Mouse (Mus musculus): ENCODE measurements at regions not wholly inside any gene's neighbourhood (a gene's known extent, or its start where the extent isn't known, plus 50 kb on each side); places are given as distances from the start of the nearest gene placed in this dataset.
A peak's percentile ranks its signal among the peaks of the same experiment; 100 is the strongest.

DNA sequence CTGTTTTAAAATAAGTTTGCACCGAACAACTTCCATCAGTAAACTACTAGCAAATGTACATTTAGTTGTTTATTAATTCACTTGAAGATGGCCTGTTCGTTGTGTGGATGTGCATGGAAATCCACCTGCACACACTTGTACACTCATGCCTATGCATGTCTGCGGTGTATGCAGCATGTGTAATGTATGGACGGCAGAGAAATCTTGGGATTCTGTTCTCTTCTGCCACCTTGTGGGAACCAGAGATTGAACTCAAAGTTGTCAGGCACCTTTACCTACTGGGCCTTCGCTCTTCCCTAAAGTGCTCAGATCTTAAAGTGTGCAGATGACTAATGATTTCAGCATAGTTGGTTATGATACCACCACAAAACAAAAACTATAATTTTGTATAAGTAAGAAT, 137.4 kb downstream of the Kitl start:
- DNase-seq (ENCODE audit: low spot score), result peak; percentile 69

DNA sequence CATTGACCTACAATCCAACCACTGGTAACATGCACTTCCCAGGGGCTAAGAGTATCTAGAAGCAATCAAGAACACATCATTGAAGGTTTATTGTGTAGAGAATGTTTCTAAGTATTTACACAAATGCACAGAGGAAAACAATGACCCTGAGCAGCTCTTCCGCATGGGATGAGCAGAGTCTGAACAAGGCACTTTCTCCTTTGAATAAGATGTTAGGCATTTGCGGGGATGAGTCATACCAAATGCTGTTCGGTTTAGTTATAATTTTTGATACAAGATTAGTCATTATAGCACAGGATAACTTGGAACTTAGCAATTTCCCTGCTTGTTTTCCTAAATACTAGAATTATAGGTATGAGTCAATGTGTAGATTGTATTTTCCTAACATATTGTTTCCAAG, 137.9 kb downstream of the Kitl start:
- no peak for DNase-seq (ENCODE audit: low spot score)

DNA sequence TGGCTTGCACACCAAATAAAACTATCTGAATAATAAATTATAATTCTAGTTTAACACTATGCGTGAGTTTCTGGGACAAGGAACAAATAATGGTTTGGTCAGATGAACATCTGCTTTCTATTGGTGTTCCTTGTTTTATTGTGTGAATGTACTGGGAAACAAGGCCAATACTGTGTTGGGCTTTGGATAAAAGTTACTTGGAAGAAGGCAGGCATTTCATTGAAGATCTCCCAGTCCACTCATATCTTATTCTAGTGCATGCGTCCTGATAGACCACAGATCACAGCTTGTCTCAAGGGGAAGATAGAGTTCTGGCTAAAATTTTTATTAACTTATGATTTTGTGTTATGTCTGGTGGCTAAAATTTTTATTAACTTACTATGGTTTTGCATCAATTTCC, 140.1 kb downstream of the Kitl start:
- DNase-seq (ENCODE audit: low spot score), result no peak

DNA sequence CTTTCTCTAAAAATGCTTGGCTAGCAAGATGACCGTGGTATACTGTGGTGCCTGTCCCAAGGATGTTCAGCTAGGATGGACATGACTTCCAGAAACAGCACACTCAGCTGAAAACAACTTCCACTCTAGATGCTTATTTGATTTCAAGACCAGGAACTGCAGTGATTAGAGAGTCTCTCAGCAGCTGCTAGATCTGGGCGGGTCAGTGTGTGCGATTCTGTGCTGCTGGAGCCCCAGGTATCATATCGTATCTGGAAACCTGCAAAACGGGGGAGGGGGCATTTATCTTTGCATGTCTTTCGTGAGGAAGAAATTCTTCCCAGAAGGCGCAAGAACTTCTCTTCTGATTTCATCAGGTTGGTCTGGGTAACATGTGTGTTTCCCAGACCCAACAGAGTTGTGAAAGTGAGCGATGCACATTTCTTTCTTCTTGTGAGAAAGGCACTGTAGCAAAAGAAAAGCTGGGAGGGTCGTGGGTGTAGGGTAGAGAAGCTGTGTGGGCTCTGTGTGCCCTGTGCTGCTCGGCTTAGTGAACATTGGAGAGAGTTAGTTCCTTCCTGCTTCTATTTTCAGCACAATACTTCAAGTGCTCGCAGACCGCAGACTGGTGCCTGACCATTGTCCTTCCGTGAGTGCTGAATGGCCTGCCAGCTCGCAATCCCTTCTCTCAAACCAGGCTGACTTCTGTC, 144.6 kb downstream of the Kitl start:
- no peak for DNase-seq (ENCODE audit: low spot score)

DNA sequence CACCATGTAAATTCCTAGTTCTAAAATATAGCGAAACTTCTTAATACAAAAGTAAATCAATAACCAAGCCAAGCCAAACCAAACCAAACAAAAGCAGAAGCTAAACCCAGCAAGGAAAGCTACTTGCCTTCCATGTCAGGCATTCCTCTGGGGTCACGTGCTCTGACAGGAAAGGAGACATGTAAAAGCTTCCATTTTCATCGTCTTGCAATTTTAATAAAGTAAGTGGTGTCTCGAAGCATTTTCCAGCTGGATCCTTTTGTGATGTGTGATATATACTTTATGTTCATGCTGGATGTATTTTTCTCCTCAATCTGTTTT, 145.1 kb downstream of the Kitl start:
- no peak for DNase-seq (ENCODE audit: low spot score)

DNA sequence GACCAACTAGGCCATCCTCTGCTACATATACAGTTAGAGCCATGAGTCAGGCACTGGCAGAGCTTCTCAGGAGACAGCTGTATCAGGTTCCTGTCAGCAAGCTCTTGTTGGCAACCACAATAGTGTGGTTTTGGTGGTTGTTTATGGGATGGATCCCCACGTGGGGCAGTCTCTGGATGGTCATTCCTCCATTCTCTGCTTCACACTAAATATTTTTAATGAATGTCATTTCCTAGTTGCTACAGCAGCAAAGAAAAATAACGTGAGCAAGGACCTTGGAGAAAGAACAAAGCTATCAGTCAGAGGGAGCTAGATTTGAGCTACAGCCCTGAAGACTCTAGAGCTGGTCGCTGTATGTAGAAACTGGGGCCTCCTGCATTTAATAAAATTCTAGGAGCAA, 145.7 kb downstream of the Kitl start:
- DNase-seq (ENCODE audit: low spot score), result no peak

DNA sequence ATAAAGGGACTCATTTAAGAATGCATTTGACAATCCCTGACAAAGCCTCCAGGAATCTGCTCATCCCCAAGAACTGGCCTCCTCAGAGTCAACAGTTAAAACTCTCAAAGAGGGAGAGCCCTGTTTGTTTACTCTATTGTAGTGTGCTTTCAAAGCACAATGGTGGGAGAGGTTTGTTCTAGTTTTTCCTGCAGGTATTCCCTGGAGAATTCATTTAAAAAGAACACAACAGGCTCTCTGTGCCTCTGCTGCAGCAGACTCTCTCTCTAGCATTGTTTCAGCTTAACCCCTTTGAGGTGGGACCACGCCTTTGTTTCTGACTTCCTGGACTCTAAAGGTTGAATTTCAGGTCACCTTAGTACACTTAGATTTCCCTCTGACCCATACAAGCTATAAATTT, 149.1 kb downstream of the Kitl start:
- no peak for DNase-seq (ENCODE audit: low spot score)

DNA sequence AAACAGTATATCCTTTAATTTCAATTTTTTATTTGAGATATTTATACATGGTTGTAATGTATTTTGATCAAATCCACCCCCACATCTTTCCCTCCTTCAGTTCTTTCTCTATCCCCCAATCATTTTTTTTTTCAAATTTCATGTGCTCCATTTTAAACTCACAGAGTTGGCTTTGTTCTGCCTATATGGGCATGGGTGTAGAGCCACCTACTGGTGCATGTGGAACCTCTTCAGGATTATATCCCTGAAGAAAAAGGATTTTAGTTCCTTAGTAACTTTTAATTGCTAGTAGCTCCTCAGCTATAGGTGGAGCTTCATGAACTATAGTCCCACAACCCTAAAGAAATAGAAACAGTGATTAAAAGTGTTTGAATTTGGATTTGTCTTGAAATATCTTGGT, 155.4 kb downstream of the Kitl start:
- peak; percentile 38 for DNase-seq (ENCODE audit: low spot score)

DNA sequence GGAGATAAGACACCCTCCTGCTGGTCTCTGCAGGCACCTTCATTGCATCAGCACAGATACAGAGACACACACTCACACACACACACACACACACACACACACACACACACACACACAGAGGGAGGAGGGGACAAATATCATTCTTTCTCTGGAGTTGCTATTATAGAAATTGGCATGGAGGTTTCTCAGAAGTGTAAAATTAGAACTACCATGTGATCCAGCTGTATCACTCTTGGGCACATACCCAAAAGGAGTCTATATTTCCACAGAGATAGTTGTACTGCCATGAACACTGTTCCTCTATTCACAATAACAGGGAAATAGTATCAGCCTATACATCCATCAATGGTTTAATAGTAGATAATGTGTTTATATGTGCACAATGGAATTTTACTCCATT, 137.8 kb upstream of the Gm4301 start:
- no peak for DNase-seq (ENCODE audit: low spot score)

DNA sequence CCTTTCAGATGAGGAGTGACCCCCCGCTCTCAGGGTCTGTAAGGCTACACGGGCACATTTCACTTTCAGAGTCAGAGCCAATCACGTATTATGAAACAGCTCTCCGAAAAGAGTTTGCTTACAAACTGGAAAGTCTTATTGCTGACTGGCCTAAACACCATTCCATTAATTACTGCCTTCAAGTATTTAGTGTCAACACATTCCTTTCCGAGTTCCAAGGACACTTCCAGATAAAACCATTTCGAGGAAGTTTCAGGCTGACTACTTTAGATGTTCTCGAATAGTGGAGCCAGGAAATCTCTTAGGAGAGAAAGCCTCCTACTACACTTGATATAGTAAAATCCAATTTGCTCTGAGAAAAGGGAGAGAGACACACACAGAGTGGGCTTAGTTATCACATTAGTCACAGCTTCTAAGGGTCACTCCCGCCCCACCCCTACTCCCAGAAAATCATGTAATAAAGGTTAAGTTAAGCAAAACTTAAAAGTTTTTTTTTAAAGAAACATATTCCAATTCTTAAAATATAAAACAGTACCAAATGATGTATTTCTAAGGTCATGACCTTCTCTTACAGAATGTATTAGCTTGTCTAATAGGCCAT, 136.3 kb upstream of the Gm4301 start:
- DNase-seq (ENCODE audit: low spot score), result no peak

DNA sequence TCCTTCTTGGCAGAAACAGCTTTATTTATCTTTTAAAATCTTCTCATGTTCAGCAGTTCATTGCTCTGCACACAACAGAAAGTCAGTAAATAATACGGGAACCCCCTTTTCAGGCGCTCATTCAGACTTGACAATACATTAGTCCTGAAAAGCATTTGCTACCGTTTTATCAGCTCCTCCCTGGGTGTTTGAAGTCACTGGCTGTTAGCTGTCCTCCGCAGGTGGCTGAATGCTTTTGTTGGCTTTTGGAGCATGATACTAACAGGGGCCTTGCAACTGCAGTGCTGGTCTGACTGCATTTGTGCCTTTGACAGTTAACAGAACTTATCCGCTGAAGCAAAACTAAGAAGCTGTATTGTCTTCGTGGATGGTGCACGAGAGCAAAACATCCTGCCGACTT, 135.0 kb upstream of the Gm4301 start:
- DNase-seq (ENCODE audit: low spot score), result peak; percentile 45

DNA sequence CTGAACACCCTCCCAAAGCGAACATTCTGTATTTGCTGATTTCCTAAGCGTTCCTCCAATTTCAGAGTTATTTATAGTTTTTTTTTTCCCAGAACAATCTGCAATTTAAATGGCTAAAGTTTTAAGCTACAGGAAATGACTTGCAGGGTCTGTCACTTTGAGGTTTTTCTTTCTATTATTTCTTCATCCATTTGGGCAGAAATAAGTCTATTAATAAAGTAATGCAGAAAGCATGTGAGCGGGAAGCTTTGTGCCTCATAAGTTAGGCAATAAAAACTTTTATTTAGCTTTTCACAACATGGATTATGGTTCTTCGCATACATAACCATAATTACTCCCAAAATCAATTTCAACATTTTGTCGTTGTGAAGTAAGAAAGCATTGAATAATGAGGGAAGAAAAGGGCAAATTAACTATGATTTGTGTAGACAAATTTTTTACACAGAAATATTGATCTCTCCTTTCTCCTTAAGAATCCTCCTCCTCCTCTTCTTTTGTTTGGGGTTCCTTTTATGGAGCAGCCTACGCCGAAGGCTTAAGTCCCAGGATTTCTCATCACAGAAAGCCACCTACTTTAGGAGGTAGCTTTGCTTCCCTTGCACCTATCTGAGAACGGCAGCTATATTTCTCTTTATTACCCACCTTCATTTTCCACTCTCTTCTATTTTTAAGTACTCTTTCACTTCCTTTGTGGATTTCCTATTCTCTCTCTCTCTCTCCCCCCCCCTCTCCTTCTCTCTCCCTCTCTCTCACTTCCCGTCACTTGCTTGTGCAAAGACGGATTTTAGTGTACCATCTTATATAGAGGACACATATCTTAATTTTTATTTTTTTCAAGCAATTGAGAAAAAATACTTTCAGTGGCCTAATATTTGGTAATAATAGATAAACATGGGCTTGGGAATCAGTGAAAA, 128.6 kb upstream of the Gm4301 start:
- no peak for DNase-seq (ENCODE audit: low spot score)

DNA sequence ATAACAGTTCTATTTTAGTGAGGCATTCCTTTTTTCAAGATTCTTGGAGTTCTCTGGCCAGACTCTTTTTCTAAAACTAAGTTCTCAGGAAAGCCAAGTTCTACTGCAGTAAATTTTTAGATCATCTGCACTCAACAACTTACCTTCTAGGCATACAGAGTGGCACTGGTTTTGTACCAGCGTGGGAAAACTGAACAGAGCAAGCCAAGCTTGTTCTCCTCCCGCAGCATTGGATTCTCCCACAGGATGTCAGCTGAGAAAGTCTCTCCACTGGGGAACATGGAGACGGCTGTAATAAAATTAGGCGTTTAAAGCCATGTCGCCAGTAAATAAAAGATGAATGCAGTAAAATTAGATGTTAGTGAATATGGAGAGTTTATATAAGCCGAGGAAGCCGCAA, 124.8 kb upstream of the Gm4301 start:
- DNase-seq (ENCODE audit: low spot score), result no peak

DNA sequence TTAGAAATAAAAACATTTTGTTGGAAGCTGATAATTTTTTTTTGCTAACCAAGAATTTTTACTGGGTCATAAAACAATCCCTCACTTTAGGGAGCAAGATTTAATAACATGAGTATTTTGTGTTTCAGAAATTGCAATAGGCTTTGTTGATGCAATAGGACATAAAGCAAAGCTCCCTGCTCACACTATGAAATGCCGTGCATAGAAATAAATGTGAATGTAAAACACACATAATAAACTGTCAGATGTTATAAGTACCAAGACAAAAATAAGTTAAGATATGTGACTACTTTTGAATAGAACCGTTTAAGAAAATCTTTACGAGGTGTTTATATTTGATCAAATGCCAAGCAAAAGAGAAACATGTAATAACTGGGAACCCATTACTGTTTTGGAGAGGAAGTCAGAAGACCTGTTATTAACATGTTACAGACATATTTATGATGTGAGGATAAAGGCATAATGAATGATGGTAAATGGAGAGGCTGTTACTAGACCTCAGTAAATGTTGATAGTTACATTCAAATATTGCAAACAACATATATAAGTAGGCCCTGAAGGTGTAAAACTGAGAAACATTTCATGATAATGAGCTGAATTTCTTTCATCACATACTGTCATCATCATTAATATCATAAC, 110.9 kb upstream of the Gm4301 start:
- DNase-seq (ENCODE audit: low spot score), result no peak

DNA sequence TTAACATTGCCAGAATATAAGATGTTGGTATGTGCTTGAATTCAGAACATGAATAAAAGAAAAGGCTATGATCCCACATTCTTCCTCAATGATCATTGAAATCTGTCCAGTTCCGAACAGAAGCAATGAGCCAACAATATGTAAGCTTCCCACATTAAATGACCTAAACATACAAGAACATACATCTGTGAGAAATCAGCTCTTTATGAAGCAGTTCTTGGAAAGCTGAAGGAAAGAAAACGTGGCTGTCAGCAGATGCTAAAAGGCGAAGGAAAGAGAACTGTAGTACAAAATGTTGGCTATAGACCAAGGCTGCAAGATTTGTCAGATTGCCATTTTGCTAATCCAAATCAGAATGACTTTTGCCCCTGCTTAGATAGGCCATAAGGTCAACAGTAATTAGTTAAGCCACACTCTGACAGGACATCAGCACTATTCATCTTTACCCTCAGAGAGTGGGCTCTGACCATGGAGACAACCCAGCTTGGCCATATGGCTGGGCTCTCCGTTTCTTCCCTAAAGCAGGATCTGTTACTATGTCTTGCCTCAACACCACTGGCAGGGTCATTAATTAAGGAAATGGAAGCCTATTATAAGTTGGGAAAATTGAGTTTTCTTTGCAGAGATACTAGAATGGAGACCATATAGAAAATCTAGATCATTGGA, 76.1 kb upstream of the Gm4301 start:
- peak; percentile 17 for DNase-seq (ENCODE audit: low spot score)

DNA sequence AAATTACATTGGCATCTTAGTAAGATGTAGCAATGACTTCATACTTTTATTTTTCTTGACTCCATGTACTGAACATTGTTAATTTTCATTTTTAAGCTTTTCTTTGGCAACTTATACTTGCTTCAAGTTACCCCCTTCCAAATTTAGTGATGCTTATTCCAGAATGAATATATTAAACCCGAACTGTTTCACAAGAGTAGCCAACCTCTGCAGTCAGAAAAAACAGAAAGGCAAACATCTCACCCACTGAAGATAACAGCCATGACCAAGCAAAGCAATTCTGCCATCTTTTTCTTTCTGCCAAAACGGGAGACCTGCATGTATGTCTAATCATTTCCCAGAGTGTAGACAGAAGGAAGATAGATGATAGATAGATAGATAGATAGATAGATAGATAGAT, 72.0 kb upstream of the Gm4301 start:
- DNase-seq (ENCODE audit: low spot score), result no peak

DNA sequence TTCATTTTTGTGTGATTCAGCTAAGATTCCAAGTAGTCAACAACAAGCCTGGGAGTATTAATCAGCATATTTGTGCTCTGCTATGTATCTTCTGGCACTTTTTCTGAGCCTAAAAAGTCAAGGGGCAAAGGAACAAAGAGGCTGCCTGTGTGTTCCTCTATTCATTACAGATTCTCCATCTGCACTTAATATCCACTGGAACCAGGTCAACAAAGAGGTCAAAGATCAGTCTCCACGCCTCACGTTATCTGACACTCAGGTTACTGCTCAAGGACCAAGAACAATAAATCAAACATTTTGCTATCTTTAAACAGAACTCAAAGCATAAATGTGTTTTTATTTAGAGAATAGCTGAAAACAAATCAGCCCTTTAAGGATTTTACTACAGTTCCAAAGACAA, 71.4 kb upstream of the Gm4301 start:
- DNase-seq (ENCODE audit: low spot score), result peak; percentile 84

DNA sequence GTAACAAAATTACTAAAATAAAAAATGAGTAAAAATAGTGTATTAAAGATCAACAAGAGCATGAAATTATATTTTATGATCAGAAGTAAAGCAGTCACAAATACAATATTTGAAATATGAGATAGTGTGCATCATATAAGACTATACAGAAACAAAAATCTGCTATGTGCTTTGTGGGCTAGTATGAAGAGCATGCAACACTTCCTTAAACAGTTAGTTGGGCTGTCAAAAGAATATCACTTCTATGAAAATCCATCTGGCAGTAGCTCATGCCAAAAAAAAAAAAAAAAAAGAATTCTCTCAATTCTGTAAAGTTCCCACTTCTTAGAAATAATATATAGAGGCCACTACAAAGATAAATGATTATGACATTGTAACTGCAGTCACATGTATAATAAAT, 53.0 kb upstream of the Gm4301 start:
- no peak for DNase-seq (ENCODE audit: low spot score)

Data from embryo, embryonic 10.5 days (tissue).